22 mouse cellular contexts compared by ENCODE assay signal in genomic region chr6:87500696-87501095, GRCm38 (mm10). TPM values are rescaled to one million over a fixed set of nuclear protein-coding genes. Genes with fewer than 3 reads are reported as not detected.
DNase-seq lines count a peak whose midpoint lies in the region; TF ChIP-seq lines count a peak whose summit lies in the region.
"Had no signal": no experiment of that assay in that cellular context is flagged by ENCODE, and none has a peak within 500 bp of the region (broad histone marks: within the 10 kb centered on the region; RNA-seq: fewer than 3 reads in every experiment).

No protein-coding gene starts in this region.

- no peak for TF ChIP-seq CTCF in spleen, adult 2 months (IDR thresholded peaks at IDR 0.05; ENCODE audit: extremely low read depth, insufficient read depth, insufficient read length, insufficient replicate concordance)
- TF ChIP-seq CTCF in bone marrow, adult 2 months (IDR thresholded peaks at IDR 0.05; ENCODE audit: control insufficient read depth, insufficient read depth, low read length) = no peak

- no peaks in the 10 kb centered on the region for H3K36me3 ChIP-seq in spleen, adult 2 months (ENCODE audit: control insufficient read depth, insufficient read depth, low read length)
- no peaks in the 10 kb centered on the region for H3K36me3 ChIP-seq in splenic B cell, adult 2 months (ENCODE audit: control insufficient read depth, insufficient read depth, low read length, poor library complexity, severe bottlenecking)
- H3K36me3 ChIP-seq: embryonic facial prominence, embryonic 12.5 days; heart, embryonic 10.5 days; limb, embryonic 15.5 days; liver, embryonic 15.5 days; midbrain, embryonic 10.5 days; neural tube, embryonic 13.5 days had no signal

- peaks cover 63% of the 10 kb centered on the region for H3K4me1 ChIP-seq in spleen, adult 2 months (ENCODE audit: control insufficient read depth, insufficient read depth, insufficient read length)
- H3K4me1 ChIP-seq in bone marrow, adult 2 months (ENCODE audit: control insufficient read depth, insufficient read depth, low read length) = peaks cover 31% of the 10 kb centered on the region
- H3K4me1 ChIP-seq: forebrain, embryonic 13.5 days; limb, embryonic 15.5 days; neural tube, embryonic 13.5 days had no signal

- DNase-seq in spleen, adult 2 months (ENCODE audit: low read depth in 1 of 2, low spot score in 2 of 2) = peak in 1 of 2 experiments; percentile 30
- DNase-seq in spleen, postnatal 4 days (ENCODE audit: low spot score in 2 of 2) = no peak
- peak; percentile 40 for DNase-seq in splenic B cell, adult 2 months (ENCODE audit: low read depth, low spot score)
- DNase-seq in kidney, adult 11 months = no peak
- DNase-seq in frontal cortex, postnatal 36 days (ENCODE audit: low spot score in 2 of 2) = no peak
- no peak for DNase-seq in adrenal gland, postnatal 14 days
- DNase-seq: cerebellum, adult 18-20 months; cerebellum, postnatal 14 days; gastrocnemius, postnatal 10 days; left cerebral cortex, postnatal 4 days; lung, postnatal 4 days; retina, postnatal 1 day had no signal

- H3K27ac ChIP-seq in spleen, adult 2 months (ENCODE audit: insufficient read depth, low read length) = peak overlapping the region; percentile 82
- peak overlapping the region; percentile 84 for H3K27ac ChIP-seq in bone marrow, adult 2 months (ENCODE audit: control insufficient read depth, insufficient read depth, low read depth, low read length, poor library complexity)
- H3K27ac ChIP-seq: embryonic facial prominence, embryonic 12.5 days; forebrain, embryonic 13.5 days; heart, embryonic 10.5 days; kidney, postnatal 0 days; limb, embryonic 15.5 days; liver, embryonic 15.5 days; midbrain, embryonic 10.5 days; neural tube, embryonic 13.5 days had no signal

- TF ChIP-seq POLR2A in spleen, adult 2 months (IDR thresholded peaks at IDR 0.05; ENCODE audit: low read depth, low read length) = no peak
- no peak for TF ChIP-seq POLR2A in bone marrow, adult 2 months (IDR thresholded peaks at IDR 0.05; ENCODE audit: borderline replicate concordance, control insufficient read depth, low read depth, low read length)

- no peaks in the 10 kb centered on the region for H3K27me3 ChIP-seq in spleen, adult 2 months (ENCODE audit: control insufficient read depth, insufficient read depth, low read length)
- no peaks in the 10 kb centered on the region for H3K27me3 ChIP-seq in splenic B cell, adult 2 months (ENCODE audit: control insufficient read depth, insufficient read depth, low read length, poor library complexity, severe bottlenecking)
- H3K27me3 ChIP-seq: embryonic facial prominence, embryonic 12.5 days; forebrain, embryonic 13.5 days; limb, embryonic 15.5 days; neural tube, embryonic 13.5 days had no signal

- no peak overlapping the region for H3K4me3 ChIP-seq in spleen, adult 2 months (ENCODE audit: extremely low read depth, insufficient read depth, insufficient read length)
- no peak overlapping the region for H3K4me3 ChIP-seq in bone marrow, adult 2 months (replicated peaks; ENCODE audit: control insufficient read depth, low read depth, low read length)
- H3K4me3 ChIP-seq: embryonic facial prominence, embryonic 12.5 days; forebrain, embryonic 13.5 days; heart, embryonic 10.5 days; limb, embryonic 15.5 days; liver, embryonic 15.5 days; midbrain, embryonic 10.5 days; myocyte; neural tube, embryonic 13.5 days had no signal

- WGBS in spleen, adult 2 months = 45% methylated on average over 7 of the region's 7 CpGs
- 70% methylated on average over 7 of the region's 7 CpGs for WGBS in bone marrow, adult 2 months

RNA-seq across cellular contexts. Expression of gene Arhgap25, which starts 32.4 kb away (rescaled TPM):
- 17.3 and 18.0 TPM in 2 replicates for polyA plus RNA-seq in spleen, adult 2 months (2012; rRNA removed)
- 9.9 and 24.4 TPM in 2 replicates for polyA plus RNA-seq in bone marrow, adult 2 months (2011; ENCODE audit: insufficient read depth, insufficient read length, low replicate concordance, missing spikeins)
- 5.2 and 10.5 TPM in 2 replicates for total RNA-seq in adrenal gland, postnatal 14 days (2021)
